ENCODE assay signal across 7 mouse cellular contexts in the genomic region with DNA sequence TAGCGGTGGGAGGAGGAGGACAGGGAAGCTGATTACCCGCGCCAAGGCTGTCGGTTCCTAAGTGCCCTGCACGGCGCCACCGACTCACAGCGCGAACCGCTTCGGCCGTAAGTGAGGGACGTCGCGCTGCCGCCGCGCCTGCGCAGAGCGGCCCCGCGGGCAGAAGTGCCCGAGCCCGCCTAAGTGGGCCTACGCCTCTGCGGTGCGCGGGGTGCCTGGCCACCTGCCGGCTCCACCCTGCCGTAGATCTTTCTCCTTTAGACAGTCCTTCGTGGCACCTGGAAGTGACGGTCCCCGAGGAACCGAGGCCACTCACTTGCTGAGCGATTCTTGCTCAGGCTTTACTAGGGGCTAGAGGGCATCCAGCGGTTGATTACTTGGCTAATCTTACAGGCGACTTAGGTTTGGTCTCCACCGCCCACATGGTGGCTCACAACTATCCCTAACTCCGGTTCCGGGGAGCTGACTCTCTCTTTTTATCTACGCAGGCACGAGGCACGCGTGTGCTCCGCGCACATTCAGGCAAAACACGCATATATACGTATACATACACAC. TPM values are rescaled to one million over a fixed set of nuclear protein-coding genes. Genes with fewer than 3 reads are reported as not detected.
A peak's percentile ranks its signal among the peaks of the same experiment; 100 is the strongest.
DNase-seq lines count a peak whose midpoint lies in the region; ATAC-seq lines count a peak whose summit lies in the region.

No protein-coding gene starts in this region.

- H3K4me1 ChIP-seq in embryonic facial prominence, embryonic 11.5 days (ENCODE audit: control insufficient read depth, insufficient read depth, low read length): no peaks in the 10 kb centered on the region
- H3K4me1 ChIP-seq in limb, embryonic 10.5 days: peaks cover 15% of the 10 kb centered on the region
- peaks cover 19% of the 10 kb centered on the region for H3K4me1 ChIP-seq in midbrain, embryonic 12.5 days

- peak; percentile 91 for ATAC-seq in embryonic facial prominence, embryonic 11.5 days (replicated peaks; ENCODE audit: insufficient number of reproducible peaks, low FRiP score, low TSS enrichment, low read depth)
- peak; percentile 96 for ATAC-seq in midbrain, embryonic 12.5 days (ENCODE audit: low FRiP score, low read depth)

- H3K27ac ChIP-seq in embryonic facial prominence, embryonic 11.5 days (replicated peaks; ENCODE audit: low read depth, low read length): peak overlapping the region; percentile 89
- peak overlapping the region; percentile 96 for H3K27ac ChIP-seq in limb, embryonic 10.5 days
- H3K27ac ChIP-seq in midbrain, embryonic 12.5 days (replicated peaks): peak overlapping the region; percentile 89

- peak; percentile 95 for DNase-seq in adrenal gland, postnatal 14 days
- peak; percentile 91 for DNase-seq in embryonic facial prominence, embryonic 11.5 days (ENCODE audit: low spot score)
- DNase-seq in heart, adult 11 months: peak; percentile 99
- DNase-seq in kidney, adult 11 months: peak; percentile 90
- peak; percentile 92 for DNase-seq in limb, embryonic 10.5 days (ENCODE audit: low spot score)
- DNase-seq in skeletal muscle tissue, adult 2 months (ENCODE audit: low read depth, low spot score): peak; percentile 90

- H3K9ac ChIP-seq in embryonic facial prominence, embryonic 11.5 days (replicated peaks; ENCODE audit: low read length): peak overlapping the region; percentile 78
- H3K9ac ChIP-seq in midbrain, embryonic 12.5 days (replicated peaks): peak overlapping the region; percentile 72

- no peaks in the 10 kb centered on the region for H3K36me3 ChIP-seq in embryonic facial prominence, embryonic 11.5 days (replicated peaks; ENCODE audit: control insufficient read depth, insufficient read depth, low read depth, low read length)
- H3K36me3 ChIP-seq in limb, embryonic 10.5 days: peaks cover 31% of the 10 kb centered on the region
- peaks cover 11% of the 10 kb centered on the region; the same call in 1 of the 2 replicates for H3K36me3 ChIP-seq in midbrain, embryonic 12.5 days

- H3K4me2 ChIP-seq in embryonic facial prominence, embryonic 11.5 days (ENCODE audit: low read depth, low read length): peak overlapping the region; percentile 67
- H3K4me2 ChIP-seq in midbrain, embryonic 12.5 days (replicated peaks): peak overlapping the region; percentile 73

- peak overlapping the region; percentile 73 for H3K4me3 ChIP-seq in embryonic facial prominence, embryonic 11.5 days (ENCODE audit: low read depth, low read length)
- H3K4me3 ChIP-seq in limb, embryonic 10.5 days: peak overlapping the region; percentile 94
- H3K4me3 ChIP-seq in midbrain, embryonic 12.5 days: peak overlapping the region; percentile 67

- H3K9me3 ChIP-seq in embryonic facial prominence, embryonic 11.5 days (replicated peaks; ENCODE audit: control insufficient read depth, low read length): no peaks in the 10 kb centered on the region
- no peaks in the 10 kb centered on the region for H3K9me3 ChIP-seq in limb, embryonic 10.5 days (replicated peaks)
- no peaks in the 10 kb centered on the region for H3K9me3 ChIP-seq in midbrain, embryonic 12.5 days

- H3K27me3 ChIP-seq in embryonic facial prominence, embryonic 11.5 days (ENCODE audit: control insufficient read depth, insufficient read depth, low read length): no peaks in the 10 kb centered on the region
- no peaks in the 10 kb centered on the region for H3K27me3 ChIP-seq in limb, embryonic 10.5 days (ENCODE audit: low read depth, poor library complexity, severe bottlenecking)
- H3K27me3 ChIP-seq in midbrain, embryonic 12.5 days: no peaks in the 10 kb centered on the region

- WGBS in embryonic facial prominence, embryonic 11.5 days: 0% methylated on average over 48 of the region's 48 CpGs
- WGBS in limb, embryonic 10.5 days: under 1% methylated on average over 48 of the region's 48 CpGs
- under 1% methylated on average over 48 of the region's 48 CpGs for WGBS in midbrain, embryonic 12.5 days

RNA-seq across cellular contexts. Expression of gene Dpy30, which starts 7.4 kb away (rescaled TPM):
- total RNA-seq in adrenal gland, postnatal 14 days (2021): 89.7 and 95.2 TPM in 2 replicates
- polyA plus RNA-seq in embryonic facial prominence, embryonic 11.5 days (2014; fragmentation: Nextera tagmentation; extraction: Ambion mirVana): 276 and 302 TPM in 2 replicates
- 262 and 302 TPM in 2 replicates for polyA plus RNA-seq in limb, embryonic 10.5 days (2016; fragmentation: Nextera tagmentation; extraction: Ambion mirVana)
- polyA plus RNA-seq in midbrain, embryonic 12.5 days (2016; fragmentation: Nextera tagmentation; extraction: Ambion mirVana): 226 and 239 TPM in 2 replicates

RNA-seq across cellular contexts. Expression of gene Memo1, which starts 21.1 kb away (rescaled TPM):
- 88.5 and 102 TPM in 2 replicates for total RNA-seq in adrenal gland, postnatal 14 days (2021)
- polyA plus RNA-seq in embryonic facial prominence, embryonic 11.5 days (2014; fragmentation: Nextera tagmentation; extraction: Ambion mirVana): 85.4 and 88.7 TPM in 2 replicates
- polyA plus RNA-seq in limb, embryonic 10.5 days (2016; fragmentation: Nextera tagmentation; extraction: Ambion mirVana): 94.8 and 96.7 TPM in 2 replicates
- 71.1 and 72.1 TPM in 2 replicates for polyA plus RNA-seq in midbrain, embryonic 12.5 days (2016; fragmentation: Nextera tagmentation; extraction: Ambion mirVana)

RNA-seq across cellular contexts. Expression of gene Spast, which starts 22.4 kb away (rescaled TPM):
- total RNA-seq in adrenal gland, postnatal 14 days (2021): 35.5 and 38.1 TPM in 2 replicates
- 34.1 and 41.3 TPM in 2 replicates for polyA plus RNA-seq in embryonic facial prominence, embryonic 11.5 days (2014; fragmentation: Nextera tagmentation; extraction: Ambion mirVana)
- 17.6 and 19.4 TPM in 2 replicates for polyA plus RNA-seq in limb, embryonic 10.5 days (2016; fragmentation: Nextera tagmentation; extraction: Ambion mirVana)
- 41.1 and 46.8 TPM in 2 replicates for polyA plus RNA-seq in midbrain, embryonic 12.5 days (2016; fragmentation: Nextera tagmentation; extraction: Ambion mirVana)

Comparison
In these comparisons a context has a peak if more than half of its experiments do, and no peak if none do; other contexts are left out.
1. Peak in every context shown above with its lines: DNase-seq, ATAC-seq, H3K4me3 ChIP-seq and H3K27ac ChIP-seq.